Mouse (Mus musculus) lung, postnatal 0 days (tissue): ENCODE results near the gene Tbc1d14.

ENCODE experiments used
- CTCF ChIP-seq: IDR thresholded peaks from 2 replicates; pipeline ENCODE4 v1.5.1; 2016; ENCODE audit warnings: antibody characterized with exemption, mild to moderate bottlenecking
- EP300 ChIP-seq: IDR thresholded peaks from 2 replicates; pipeline ENCODE4 v1.6.1; 2016; ENCODE audit warnings: antibody characterized with exemption, mild to moderate bottlenecking, control low read depth

DNA sequence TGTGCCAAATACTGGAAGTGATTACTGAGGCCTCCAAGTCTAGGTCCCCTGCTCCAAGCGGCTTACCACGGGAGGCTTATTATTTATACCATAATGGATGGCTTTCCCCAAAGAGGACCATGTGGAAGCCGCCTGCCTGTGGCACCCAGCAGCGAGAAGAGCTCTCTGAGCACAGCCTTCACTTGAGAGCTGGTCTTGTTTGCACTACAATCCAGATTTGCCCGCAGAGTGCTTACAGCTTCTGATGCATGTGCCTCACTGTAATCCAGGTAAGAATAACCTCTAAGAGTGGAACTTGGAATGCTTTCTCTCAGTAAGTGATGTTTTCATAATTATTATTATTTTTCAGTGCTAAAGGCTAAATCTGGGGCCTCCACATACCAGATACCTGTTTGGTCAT is 34.0 kb downstream of the Tbc1d14 start:
- TF ChIP-seq CTCF (no peak), EP300 (no peak)
